Mouse (Mus musculus) heart, embryonic 10.5 days (tissue): ENCODE results near the gene Syt7. TPM values are rescaled to one million over a fixed set of nuclear protein-coding genes. Genes with fewer than 3 reads are reported as not detected.
A peak's percentile ranks its signal among the peaks of the same experiment; 100 is the strongest.

ENCODE experiments used
- DNase-seq: peaks from one replicate; pipeline ENCODE4 v3.0.0-alpha.2; 2017; ENCODE audit warnings: low spot score
- H3K27ac ChIP-seq: fragments of 300-500 bp; sonication (generic); 2 replicates; pipeline ENCODE4 v1.5.1; 2016; ENCODE audit warnings: mild to moderate bottlenecking
- H3K27me3 ChIP-seq: fragments of 300-500 bp; sonication (generic); 2 replicates; pipeline ENCODE4 v1.6.1; 2016; ENCODE audit warnings: mild to moderate bottlenecking; ENCODE audit not compliant: poor library complexity, insufficient read depth, severe bottlenecking
- H3K36me3 ChIP-seq: fragments of 300-500 bp; sonication (generic); 2 replicates; pipeline ENCODE4 v1.6.1; 2016; ENCODE audit warnings: mild to moderate bottlenecking, moderate library complexity
- H3K4me1 ChIP-seq: fragments of 300-500 bp; sonication (generic); 2 replicates; pipeline ENCODE4 v1.6.1; 2016; ENCODE audit warnings: mild to moderate bottlenecking
- H3K4me3 ChIP-seq: fragments of 300-500 bp; sonication (generic); 2 replicates; pipeline ENCODE4 v1.5.1; 2016; ENCODE audit warnings: mild to moderate bottlenecking, moderate library complexity
- H3K9me3 ChIP-seq: fragments of 300-500 bp; sonication (generic); 2 replicates; pipeline ENCODE4 v1.6.1; 2016; ENCODE audit warnings: mild to moderate bottlenecking, moderate library complexity
- WGBS: fragments of 180-500 bp; shearing (Covaris S2); methylation state at CpG from one replicate; pipeline ENCODE4 v1.1.7; 2016; 5-methylcytosine and 5-hydroxymethylcytosine counted together
- polyA plus RNA-seq: library from polyadenylated mRNA; unstranded; fragments of >200 nt; fragmentation: Nextera tagmentation; extraction: Ambion mirVana; gene quantifications from 2 replicates; pipeline ENCODE4 v1.2.1, GENCODE M21; 2016

The Syt7 gene
- polyA plus RNA-seq, 1 experiment from 2014 or later = 0.35 TPM

DNA sequence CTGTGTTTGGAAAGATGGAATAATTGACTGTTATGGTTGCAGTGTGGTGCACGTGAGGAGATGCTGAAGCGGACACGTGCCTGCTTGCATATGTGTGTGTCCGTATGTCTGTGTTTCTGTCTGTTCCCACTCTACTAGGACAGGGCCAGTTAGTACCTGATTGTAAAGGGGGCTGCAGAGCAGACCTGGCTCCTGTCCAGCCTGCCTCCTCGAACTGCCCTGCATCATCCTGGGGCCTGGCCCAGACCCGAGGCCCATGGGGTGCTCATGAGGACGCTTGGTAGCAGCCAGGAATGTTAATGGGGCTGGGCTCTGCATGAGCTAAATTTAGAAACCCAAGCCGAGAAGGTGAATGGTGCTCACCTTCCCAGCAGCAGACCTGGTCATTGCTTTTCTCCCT, 28.0 kb downstream of the Syt7 start:
- no peaks in the 10 kb centered on the region for H3K9me3 ChIP-seq
- no peak for DNase-seq
- H3K36me3 ChIP-seq = no peaks in the 10 kb centered on the region
- peaks cover 81% of the 10 kb centered on the region for H3K27me3 ChIP-seq
- WGBS = 40% methylated on average over 8 of the region's 8 CpGs
- peak overlapping the region; percentile 23 for H3K4me3 ChIP-seq
- H3K27ac ChIP-seq = peak overlapping the region; percentile 74
- H3K4me1 ChIP-seq = peaks cover 46% of the 10 kb centered on the region

DNA sequence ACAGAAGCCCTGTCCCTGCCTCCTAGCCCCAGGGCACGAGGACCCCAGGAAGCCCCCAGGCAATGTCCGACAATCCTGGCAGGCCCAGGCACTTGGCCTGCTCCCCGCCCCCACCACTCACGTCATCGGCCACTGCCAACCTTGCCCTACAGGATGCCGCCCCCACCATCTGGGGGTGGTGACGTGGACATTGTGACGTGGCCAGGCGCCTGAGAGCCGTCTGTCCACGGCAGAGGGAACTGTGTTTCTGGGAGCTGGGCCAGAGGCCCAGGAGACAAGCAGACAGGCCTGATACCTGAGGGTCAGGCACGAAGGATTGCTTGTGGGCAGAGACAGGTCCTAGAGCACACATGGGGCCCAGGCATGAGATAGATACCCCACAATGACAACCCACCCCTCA, 28.5 kb downstream of the Syt7 start:
- Histone ChIP-seq H3K4me1 (peaks cover 52% of the 10 kb centered on the region), H3K9me3 (no peaks in the 10 kb centered on the region), H3K36me3 (no peaks in the 10 kb centered on the region), H3K27ac (peak overlapping the region; percentile 74), H3K27me3 (peaks cover 81% of the 10 kb centered on the region), H3K4me3 (peak overlapping the region; percentile 23)
- WGBS = 56% methylated on average over 12 of the region's 12 CpGs
- DNase-seq = no peak

DNA sequence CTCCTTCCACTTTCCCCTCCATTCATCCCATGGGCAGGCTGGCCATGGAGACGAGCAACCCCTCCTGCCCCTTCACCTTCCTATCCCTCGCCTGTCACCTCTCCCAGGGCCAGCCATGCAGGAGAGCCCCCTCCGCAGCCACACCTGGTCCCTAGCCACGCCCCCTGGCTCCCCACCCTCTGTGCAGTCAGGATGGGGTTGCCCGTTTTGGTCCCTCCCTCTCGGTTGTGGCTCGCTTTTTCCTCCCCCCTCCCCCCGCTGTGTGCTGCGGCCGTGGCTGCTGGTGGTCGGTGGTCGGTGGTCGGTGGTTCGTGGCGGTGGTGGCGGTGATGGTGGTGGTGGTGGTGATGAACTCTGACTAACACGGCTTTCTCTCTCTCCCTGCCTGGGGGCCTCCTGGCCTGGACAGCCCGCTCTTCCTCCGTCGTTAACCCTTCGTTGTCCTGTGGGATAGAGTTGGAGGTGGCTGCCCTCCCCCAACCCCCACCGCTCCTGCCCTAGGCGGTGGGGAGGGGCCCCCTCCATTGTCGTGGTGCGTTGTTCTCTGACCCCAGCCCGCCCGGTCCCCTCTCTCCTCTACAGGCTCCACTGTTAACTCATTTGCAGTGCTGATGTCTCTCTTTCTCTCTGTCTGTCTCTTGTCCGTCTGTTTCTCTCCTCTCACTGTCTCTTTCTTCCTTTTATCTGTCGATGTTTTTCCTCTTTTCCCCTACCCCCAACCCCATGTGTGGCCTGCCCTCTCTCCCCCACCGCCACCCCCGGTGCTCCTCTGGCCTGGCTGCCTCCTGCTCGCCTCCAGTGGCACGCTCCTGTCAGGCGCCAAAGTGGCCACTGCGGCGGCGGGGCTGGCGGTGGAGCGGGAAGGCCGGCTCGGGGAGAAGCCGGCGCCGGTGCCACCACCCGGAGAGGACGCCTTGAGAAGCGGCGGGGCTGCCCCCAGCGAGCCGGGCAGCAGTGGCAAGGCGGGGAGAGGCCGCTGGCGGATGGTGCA, 33.4 kb downstream of the Syt7 start:
- Histone ChIP-seq H3K27ac (peak overlapping the region; percentile 74), H3K4me3 (peak overlapping the region; percentile 57), H3K4me1 (peaks cover 59% of the 10 kb centered on the region), H3K36me3 (no peaks in the 10 kb centered on the region), H3K27me3 (peaks cover 91% of the 10 kb centered on the region), H3K9me3 (no peaks in the 10 kb centered on the region)
- 1% methylated on average over 53 of the region's 53 CpGs for WGBS
- DNase-seq = no peak

DNA sequence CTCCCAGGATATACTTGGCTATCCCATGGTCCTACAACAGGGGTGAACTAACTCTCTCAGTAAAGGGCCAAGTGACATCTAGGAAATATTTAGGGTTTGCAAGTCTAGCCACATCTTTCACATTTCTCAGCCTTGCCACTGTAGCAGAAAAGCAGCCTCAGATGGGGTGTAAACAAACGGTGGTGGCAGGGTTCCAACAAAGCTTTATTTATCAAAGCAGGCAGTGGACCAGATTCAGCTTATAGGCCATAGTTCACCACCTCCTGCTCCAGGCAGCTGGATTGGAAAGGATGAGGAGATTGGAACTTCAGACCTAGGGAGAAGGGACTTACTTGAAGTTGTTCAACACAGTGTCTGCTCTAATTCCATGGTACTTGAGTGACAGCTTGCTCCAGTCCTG, 35.9 kb downstream of the Syt7 start:
- H3K36me3 ChIP-seq = no peaks in the 10 kb centered on the region
- WGBS = 63% methylated on average over 1 of the region's 1 CpGs
- H3K4me3 ChIP-seq = no peak overlapping the region
- no peaks in the 10 kb centered on the region for H3K9me3 ChIP-seq
- DNase-seq = no peak
- peaks cover 52% of the 10 kb centered on the region for H3K4me1 ChIP-seq
- H3K27me3 ChIP-seq = peaks cover 99% of the 10 kb centered on the region
- no peak overlapping the region for H3K27ac ChIP-seq

DNA sequence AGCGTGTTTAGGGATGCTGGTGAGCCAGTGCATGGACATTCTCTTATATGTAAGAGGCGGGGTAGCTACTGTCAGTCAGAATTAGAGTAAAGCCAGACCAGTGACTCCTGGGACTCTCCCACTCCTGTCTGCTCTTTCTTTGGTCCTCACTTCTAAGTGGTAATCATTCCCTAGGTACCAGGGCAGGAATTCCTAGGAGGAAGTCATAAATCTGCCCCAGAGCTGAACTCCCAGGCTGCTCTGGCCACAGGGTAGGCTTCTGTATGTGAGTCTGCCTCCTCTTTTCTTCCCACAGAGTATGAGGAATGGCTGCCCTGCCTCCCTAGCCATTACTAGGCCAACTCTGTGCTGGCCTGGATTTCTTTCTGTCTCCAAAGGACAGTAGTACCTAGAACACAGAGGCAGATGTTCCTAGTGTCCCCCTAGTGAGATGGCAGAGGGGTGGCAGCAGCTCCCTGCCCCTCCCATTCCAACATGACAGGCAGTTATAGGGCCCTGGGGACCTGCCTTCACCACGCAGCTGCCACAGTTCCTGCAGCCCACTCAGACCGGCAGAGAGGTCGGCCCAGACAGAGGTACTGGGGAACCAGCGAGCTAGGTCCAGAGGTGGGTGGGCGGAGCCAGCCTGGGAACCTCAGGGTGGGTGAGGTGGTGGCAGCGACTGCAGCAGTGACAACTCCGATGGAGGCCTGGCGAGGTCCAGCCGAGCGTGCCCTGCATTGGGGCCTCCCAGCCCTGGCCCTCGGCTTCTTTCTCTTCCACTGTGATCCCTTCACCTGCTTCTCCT, 36.8 kb downstream of the Syt7 start:
- WGBS = 51% methylated on average over 13 of the region's 13 CpGs
- H3K27me3 ChIP-seq = peaks cover 99% of the 10 kb centered on the region
- DNase-seq = no peak
- H3K27ac ChIP-seq = 0 out of 2 replicates have a peak overlapping the region, but pooled peaks have one; percentile 59
- peaks cover 52% of the 10 kb centered on the region for H3K4me1 ChIP-seq
- no peaks in the 10 kb centered on the region for H3K9me3 ChIP-seq
- H3K4me3 ChIP-seq = no peak overlapping the region
- H3K36me3 ChIP-seq = no peaks in the 10 kb centered on the region

GRCm38 (mm10) chr19:10426312-10426711, 37.4 kb downstream of the Syt7 start:
- WGBS = 37% methylated on average over 25 of the region's 25 CpGs
- H3K27me3 ChIP-seq = peaks cover 98% of the 10 kb centered on the region
- H3K4me1 ChIP-seq = peaks cover 52% of the 10 kb centered on the region
- H3K36me3 ChIP-seq = no peaks in the 10 kb centered on the region
- H3K4me3 ChIP-seq = no peak overlapping the region
- 0 out of 2 replicates have a peak overlapping the region, but pooled peaks have one; percentile 59 for H3K27ac ChIP-seq
- no peaks in the 10 kb centered on the region for H3K9me3 ChIP-seq
- no peak for DNase-seq

- no peak overlapping the region for H3K27ac ChIP-seq
- 49% methylated on average over 6 of the region's 6 CpGs for WGBS
- peaks cover 96% of the 10 kb centered on the region for H3K27me3 ChIP-seq
- no peaks in the 10 kb centered on the region for H3K36me3 ChIP-seq
- no peak for DNase-seq
- no peaks in the 10 kb centered on the region for H3K9me3 ChIP-seq
- no peak overlapping the region for H3K4me3 ChIP-seq
- peaks cover 52% of the 10 kb centered on the region for H3K4me1 ChIP-seq
Measured at GRCm38 (mm10) chr19:10426793-10427192, 37.9 kb downstream of the Syt7 start.

GRCm38 (mm10) chr19:10427431-10427830, 38.5 kb downstream of the Syt7 start:
- Histone ChIP-seq H3K9me3 (no peaks in the 10 kb centered on the region), H3K36me3 (no peaks in the 10 kb centered on the region), H3K4me1 (peaks cover 47% of the 10 kb centered on the region), H3K4me3 (no peak overlapping the region), H3K27ac (no peak overlapping the region), H3K27me3 (peaks cover 95% of the 10 kb centered on the region)
- no peak for DNase-seq
- WGBS = 75% methylated on average over 9 of the region's 9 CpGs

GRCm38 (mm10) chr19:10429371-10429770, 40.5 kb downstream of the Syt7 start:
- DNase-seq = no peak
- no peaks in the 10 kb centered on the region for H3K36me3 ChIP-seq
- H3K4me3 ChIP-seq = no peak overlapping the region
- no peaks in the 10 kb centered on the region for H3K9me3 ChIP-seq
- no peak overlapping the region for H3K27ac ChIP-seq
- WGBS = 84% methylated on average over 8 of the region's 8 CpGs
- H3K4me1 ChIP-seq = peaks cover 53% of the 10 kb centered on the region
- peaks cover 92% of the 10 kb centered on the region for H3K27me3 ChIP-seq

DNA sequence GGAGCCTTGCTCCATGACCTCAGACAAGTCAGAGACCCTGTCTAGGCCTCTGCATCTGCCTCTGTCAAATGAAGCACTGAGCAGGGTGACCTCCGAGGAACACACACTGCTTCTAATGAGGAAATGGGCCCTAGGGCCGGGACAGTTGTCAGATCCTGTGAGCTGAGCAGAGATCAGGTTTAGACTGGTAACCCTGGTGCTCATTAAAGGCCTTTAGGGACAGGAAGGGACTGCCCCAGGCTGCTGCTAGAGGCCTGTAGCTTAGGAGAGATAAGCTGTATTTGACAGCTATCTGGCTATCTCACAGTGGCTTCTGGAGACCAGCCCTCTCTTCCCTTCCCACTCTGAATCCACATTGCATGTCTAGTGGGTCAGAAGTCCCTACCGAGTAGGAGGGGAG, 42.5 kb downstream of the Syt7 start:
- Histone ChIP-seq H3K4me1 (peaks cover 54% of the 10 kb centered on the region), H3K36me3 (no peaks in the 10 kb centered on the region), H3K27me3 (peaks cover 84% of the 10 kb centered on the region), H3K27ac (no peak overlapping the region), H3K9me3 (no peaks in the 10 kb centered on the region), H3K4me3 (no peak overlapping the region)
- 13% methylated on average over 3 of the region's 3 CpGs for WGBS
- DNase-seq = no peak

DNA sequence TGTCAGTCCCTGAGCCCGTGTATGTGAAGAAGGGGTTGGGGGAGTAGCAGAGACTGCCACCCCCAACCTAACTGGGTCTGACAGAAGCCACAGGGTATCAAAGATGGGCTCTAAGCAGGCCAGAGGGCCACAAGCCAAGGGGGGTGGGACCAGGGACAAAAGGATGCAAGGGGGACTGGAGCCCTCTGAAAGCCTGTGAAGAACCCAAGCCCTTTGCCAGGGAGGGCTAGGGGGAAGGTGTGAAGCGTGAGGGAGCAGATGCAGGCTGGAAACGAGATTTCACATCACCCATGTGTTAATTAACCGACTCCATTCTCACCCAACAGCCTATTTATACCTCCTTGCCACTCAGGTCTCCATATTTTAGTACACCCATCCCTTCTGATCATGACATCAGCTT, 43.0 kb downstream of the Syt7 start:
- H3K27ac ChIP-seq = no peak overlapping the region
- H3K4me3 ChIP-seq = no peak overlapping the region
- DNase-seq = no peak
- H3K4me1 ChIP-seq = peaks cover 54% of the 10 kb centered on the region
- WGBS = 36% methylated on average over 4 of the region's 4 CpGs
- no peaks in the 10 kb centered on the region for H3K36me3 ChIP-seq
- no peaks in the 10 kb centered on the region for H3K9me3 ChIP-seq
- H3K27me3 ChIP-seq = peaks cover 84% of the 10 kb centered on the region

DNA sequence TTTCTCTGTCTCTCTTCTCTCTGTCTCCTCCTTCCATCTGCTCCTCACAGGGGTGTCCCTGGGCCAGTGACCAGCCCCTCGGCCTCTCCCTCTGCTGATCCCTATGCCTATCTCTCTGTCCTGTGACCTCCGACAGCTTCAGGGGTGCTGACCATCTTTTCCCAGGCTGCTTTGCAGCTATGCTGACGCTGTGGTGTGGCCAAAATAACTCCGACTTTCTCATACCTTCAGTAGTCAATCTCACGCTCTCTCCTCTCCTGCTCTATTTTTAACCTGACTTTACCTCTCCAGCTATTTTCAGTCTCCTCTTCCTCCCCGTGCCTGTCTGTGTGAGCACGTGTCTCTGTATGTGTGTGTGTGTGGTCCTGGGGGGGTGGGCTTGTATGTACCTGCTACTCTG, 44.3 kb downstream of the Syt7 start:
- 39% methylated on average over 7 of the region's 7 CpGs for WGBS
- no peak for DNase-seq
- Histone ChIP-seq H3K4me1 (peaks cover 51% of the 10 kb centered on the region), H3K27ac (peak overlapping the region; percentile 56; the same call in 1 of the 2 replicates), H3K36me3 (no peaks in the 10 kb centered on the region), H3K27me3 (peaks cover 76% of the 10 kb centered on the region), H3K9me3 (no peaks in the 10 kb centered on the region), H3K4me3 (no peak overlapping the region)
